Mouse (Mus musculus): ENCODE measurements around the gene St6galnac5. TPM values are rescaled to one million over a fixed set of nuclear protein-coding genes. Genes with fewer than 3 reads are reported as not detected.

St6galnac5 gene
- polyA plus RNA-seq (2014; fragmentation: Illumina TruSeq; extraction: RNeasy Lipid Tissue Mini Kit (QIAGEN cat#74804); ENCODE audit: low read depth, low replicate concordance) = not detected

DNA sequence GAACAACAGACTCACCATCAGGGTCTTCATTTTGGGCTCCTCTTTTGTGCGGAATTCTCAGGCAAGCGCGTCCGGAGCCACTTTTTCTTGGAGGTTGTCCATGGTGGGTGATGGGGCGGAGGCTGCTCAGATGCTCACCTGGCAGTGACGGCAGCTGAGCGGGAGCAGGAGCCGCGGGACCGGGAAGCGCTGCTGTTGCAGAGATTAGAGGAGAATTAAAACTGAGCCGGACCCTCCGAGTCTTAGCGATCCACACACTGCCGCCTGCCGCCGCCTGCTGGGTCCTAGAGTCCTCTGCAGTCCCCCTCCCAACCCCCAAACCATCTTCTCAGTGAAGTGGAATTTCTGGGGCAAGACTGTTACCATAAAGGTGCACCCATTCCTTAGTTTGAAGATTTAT lies at the start of gene St6galnac5:
Gene St6galnac5, minus strand, starts transcription at position 259 of the 400 bp plus-strand sequence.

